Mouse (Mus musculus) heart, embryonic 14.5 days (tissue): ENCODE measurements around the gene C1qtnf9. TPM values are rescaled to one million over a fixed set of nuclear protein-coding genes. Genes with fewer than 3 reads are reported as not detected.

ENCODE experiments used
- ATAC-seq: fragments of 200-750 bp; cut with Nextera tagmentation; 2 replicates; pipeline ENCODE4 v1.8.0; 2017; ENCODE audit warnings: low read depth, moderate TSS enrichment; ENCODE audit not compliant: insufficient number of reproducible peaks, insufficient read depth, low FRiP score
- H3K27ac ChIP-seq, 2 experiments: fragments of 200-500 bp in 1 of 2; fragments of 300-500 bp in 1 of 2; sonication (generic) in 1 of 2; replicated peaks in 1 of 2; 2 replicates each; pipeline ENCODE4 v1.5.1; 2012 to 2014; ENCODE audit warnings: low read depth in 2 of 2, low read length in 2 of 2, control low read depth in 1 of 2, mild to moderate bottlenecking in 1 of 2, mixed read lengths in 1 of 2; ENCODE audit not compliant: control insufficient read depth in 1 of 2, insufficient read depth in 1 of 2
- H3K27me3 ChIP-seq: fragments of 300-500 bp; sonication (generic); 2 replicates; pipeline ENCODE4 v1.6.1; 2014; ENCODE audit warnings: mild to moderate bottlenecking, low read length, control low read depth; ENCODE audit not compliant: control insufficient read depth, insufficient read depth
- H3K36me3 ChIP-seq: fragments of 300-500 bp; sonication (generic); 2 replicates; pipeline ENCODE4 v1.6.1; 2014; ENCODE audit warnings: mild to moderate bottlenecking, control low read depth, low read length, mixed read lengths; ENCODE audit not compliant: control insufficient read depth, insufficient read depth
- H3K4me1 ChIP-seq, 2 experiments: fragments of 200-500 bp in 1 of 2; fragments of 300-500 bp in 1 of 2; sonication (generic) in 1 of 2; 2 replicates each; pipeline ENCODE4 v1.6.1; 2012 to 2014; ENCODE audit warnings: low read length in 2 of 2, control low read depth in 1 of 2, mixed read lengths in 1 of 2; ENCODE audit not compliant: control insufficient read depth in 2 of 2, insufficient read depth in 2 of 2
- H3K4me2 ChIP-seq: fragments of 300-500 bp; sonication (generic); 2 replicates; pipeline ENCODE4 v1.6.1; 2014; ENCODE audit warnings: mild to moderate bottlenecking, low read length
- H3K4me3 ChIP-seq, 2 experiments: fragments of 200-500 bp in 1 of 2; fragments of 300-500 bp in 1 of 2; sonication (generic) in 1 of 2; 2 replicates each; pipeline ENCODE4 v1.5.1; 2012 to 2014; ENCODE audit warnings: low read length in 2 of 2, mild to moderate bottlenecking in 2 of 2, control low read depth in 1 of 2, low read depth in 1 of 2, moderate library complexity in 1 of 2; ENCODE audit not compliant: control insufficient read depth in 1 of 2, insufficient read depth in 1 of 2
- H3K9ac ChIP-seq: fragments of 300-500 bp; sonication (generic); 2 replicates; pipeline ENCODE4 v1.6.1; 2014; ENCODE audit warnings: mild to moderate bottlenecking, low read length
- H3K9me3 ChIP-seq: fragments of 300-500 bp; sonication (generic); 2 replicates; pipeline ENCODE4 v1.6.1; 2016; ENCODE audit warnings: low read length, control low read depth; ENCODE audit not compliant: control insufficient read depth
- WGBS: fragments of 180-500 bp; shearing (Covaris S2); extraction: QIAGEN DNeasy Blood & Tissue Kit; methylation state at CpG from one replicate; pipeline ENCODE4 v1.1.7; 2014; 5-methylcytosine and 5-hydroxymethylcytosine counted together
- polyA plus RNA-seq: library from polyadenylated mRNA; unstranded; fragments of >200 nt; fragmentation: Nextera tagmentation; extraction: Ambion mirVana; gene quantifications from 2 replicates; pipeline ENCODE4 v1.2.1, GENCODE M21; 2014

The C1qtnf9 gene
- polyA plus RNA-seq, 1 experiment from 2014 or later, result 0.31 TPM

GRCm38 (mm10) chr14:60784427-60785315, 16.7 kb downstream of the C1qtnf9 start, which contains the start of gene Mipep:
Gene Mipep, plus strand, starts transcription at chr14:60784573.
- WGBS, result under 1% methylated on average over 49 of the region's 61 CpGs
- peak within 1 kb of the TSS; percentile 80 to 86 for H3K4me3 ChIP-seq
- ATAC-seq, result peak; percentile 68
- peaks cover 10% of the 10 kb centered on the region; the same call in 1 of the 2 replicates for H3K36me3 ChIP-seq
- no peaks in the 10 kb centered on the region for H3K9me3 ChIP-seq
- peaks cover 0 to 8% of the 10 kb centered on the region in 2 experiments; a peak in 1 of 4 replicates for H3K4me1 ChIP-seq
- peak within 1 kb of the TSS; percentile 80 for H3K4me2 ChIP-seq
- H3K9ac ChIP-seq, result peak within 1 kb of the TSS; percentile 82
- H3K27ac ChIP-seq, result peak within 1 kb of the TSS in 1 of 2 experiments; percentile 59; a peak in 1 of 4 replicates
- H3K27me3 ChIP-seq, result no peaks in the 10 kb centered on the region

- peaks cover 0 to 6% of the 10 kb centered on the region in 2 experiments; a peak in 1 of 4 replicates for H3K4me1 ChIP-seq
- WGBS, result 46% methylated on average over 3 of the region's 3 CpGs
- H3K9ac ChIP-seq, result no peak overlapping the region
- no peak for ATAC-seq
- peaks cover 37% of the 10 kb centered on the region for H3K36me3 ChIP-seq
- H3K9me3 ChIP-seq, result no peaks in the 10 kb centered on the region
- no peak overlapping the region for H3K4me3 ChIP-seq
- no peak overlapping the region for H3K4me2 ChIP-seq
- no peak overlapping the region for H3K27ac ChIP-seq
- no peaks in the 10 kb centered on the region for H3K27me3 ChIP-seq
Measured at GRCm38 (mm10) chr14:60790103-60790502, 22.2 kb downstream of the C1qtnf9 start.

GRCm38 (mm10) chr14:60796600-60797322, 28.8 kb downstream of the C1qtnf9 start:
- Histone ChIP-seq H3K9ac (no peak overlapping the region), H3K27me3 (no peaks in the 10 kb centered on the region), H3K4me1 (no peaks in the 10 kb centered on the region), H3K27ac (no peak overlapping the region), H3K9me3 (no peaks in the 10 kb centered on the region), H3K4me3 (no peak overlapping the region), H3K4me2 (no peak overlapping the region), H3K36me3 (peaks cover 39% of the 10 kb centered on the region)
- WGBS, result 71% methylated on average over 4 of the region's 4 CpGs
- no peak for ATAC-seq

- H3K4me3 ChIP-seq, result no peak overlapping the region
Measured at GRCm38 (mm10) chr14:60797596-60797995, 29.7 kb downstream of the C1qtnf9 start.

GRCm38 (mm10) chr14:60798721-60799120, 30.8 kb downstream of the C1qtnf9 start:
- no peaks in the 10 kb centered on the region for H3K4me1 ChIP-seq
- H3K4me2 ChIP-seq, result no peak overlapping the region
- H3K27ac ChIP-seq, result no peak overlapping the region
- no peak overlapping the region for H3K4me3 ChIP-seq
- no peak for ATAC-seq
- 85% methylated on average over 4 of the region's 4 CpGs for WGBS
- no peaks in the 10 kb centered on the region for H3K27me3 ChIP-seq
- no peaks in the 10 kb centered on the region for H3K9me3 ChIP-seq
- peaks cover 45% of the 10 kb centered on the region for H3K36me3 ChIP-seq
- no peak overlapping the region for H3K9ac ChIP-seq

More at GRCm38 (mm10) chr14:60797596-60797995, 29.7 kb downstream of the C1qtnf9 start:
- ATAC-seq, result no peak
- Histone ChIP-seq H3K27me3 (no peaks in the 10 kb centered on the region), H3K27ac (no peak overlapping the region), H3K9ac (no peak overlapping the region), H3K36me3 (peaks cover 39% of the 10 kb centered on the region), H3K4me1 (no peaks in the 10 kb centered on the region), H3K4me2 (no peak overlapping the region), H3K9me3 (no peaks in the 10 kb centered on the region)
- 93% methylated on average over 5 of the region's 5 CpGs for WGBS

- H3K9me3 ChIP-seq, result no peaks in the 10 kb centered on the region
- H3K4me2 ChIP-seq, result no peak overlapping the region
- H3K27ac ChIP-seq, result no peak overlapping the region
- WGBS, result 46% methylated on average over 9 of the region's 9 CpGs
- H3K4me3 ChIP-seq, result no peak overlapping the region
- H3K4me1 ChIP-seq, result no peaks in the 10 kb centered on the region
- peaks cover 49% of the 10 kb centered on the region for H3K36me3 ChIP-seq
- no peaks in the 10 kb centered on the region for H3K27me3 ChIP-seq
- H3K9ac ChIP-seq, result no peak overlapping the region
- ATAC-seq, result no peak
Measured at GRCm38 (mm10) chr14:60799762-60800728, 32.1 kb downstream of the C1qtnf9 start.

- peaks cover 0 to 4% of the 10 kb centered on the region in 2 experiments; a peak in 2 of 4 replicates for H3K4me1 ChIP-seq
- no peak for ATAC-seq
- no peaks in the 10 kb centered on the region for H3K9me3 ChIP-seq
- H3K4me3 ChIP-seq, result no peak overlapping the region
- no peak overlapping the region for H3K9ac ChIP-seq
- H3K27me3 ChIP-seq, result no peaks in the 10 kb centered on the region
- no peak overlapping the region for H3K4me2 ChIP-seq
- 92% methylated on average over 13 of the region's 13 CpGs for WGBS
- H3K27ac ChIP-seq, result no peak overlapping the region
- peaks cover 39% of the 10 kb centered on the region for H3K36me3 ChIP-seq
Measured at GRCm38 (mm10) chr14:60802026-60802425, 34.1 kb downstream of the C1qtnf9 start.
